Mouse (Mus musculus) NIH3T3 (cell line): Measurements from ENCODE around the gene D1Pas1.
A peak's percentile ranks its signal among the peaks of the same experiment; 100 is the strongest.

ENCODE experiments used
- DNase-seq: peaks from one replicate; pipeline ENCODE4 v3.0.0-alpha.2; 2012; ENCODE audit warnings: low read depth

The D1Pas1 gene

GRCm38 (mm10) chr1:186967201-186967812, at the start of gene D1Pas1:
D1Pas1 (plus strand) TSS chr1:186967416.
- no peak for DNase-seq

GRCm38 (mm10) chr1:186922489-186923370, 44.5 kb upstream of the D1Pas1 start:
- no peak for DNase-seq

- DNase-seq: no peak
These were observed 43.2 kb upstream of the D1Pas1 start for GRCm38 (mm10) chr1:186924027-186924426.

GRCm38 (mm10) chr1:186925411-186925810, 41.8 kb upstream of the D1Pas1 start:
- DNase-seq: peak; percentile 63

- peak; percentile 16 for DNase-seq
These were observed 40.8 kb upstream of the D1Pas1 start for GRCm38 (mm10) chr1:186926316-186926949.

- DNase-seq: no peak
These were observed 40.3 kb upstream of the D1Pas1 start for GRCm38 (mm10) chr1:186926950-186927316.

- no peak for DNase-seq
These were observed 39.7 kb upstream of the D1Pas1 start for GRCm38 (mm10) chr1:186927494-186927893.

GRCm38 (mm10) chr1:186930160-186930887, 36.9 kb upstream of the D1Pas1 start:
- DNase-seq: peak; percentile 42

- no peak for DNase-seq
These were observed 36.4 kb upstream of the D1Pas1 start for GRCm38 (mm10) chr1:186930888-186931233.

- DNase-seq: no peak
These were observed 33.0 kb upstream of the D1Pas1 start for GRCm38 (mm10) chr1:186934205-186934604.

GRCm38 (mm10) chr1:186952381-186952780, 14.8 kb upstream of the D1Pas1 start:
- no peak for DNase-seq

GRCm38 (mm10) chr1:186954591-186954990, 12.6 kb upstream of the D1Pas1 start:
- no peak for DNase-seq

GRCm38 (mm10) chr1:186959380-186959779, 7.8 kb upstream of the D1Pas1 start:
- DNase-seq: peak; percentile 30

- DNase-seq: no peak
These were observed 2.9 kb upstream of the D1Pas1 start for GRCm38 (mm10) chr1:186964143-186964875.

GRCm38 (mm10) chr1:186967926-186968325, 710 bp downstream of the D1Pas1 start:
- DNase-seq: no peak

GRCm38 (mm10) chr1:186976937-186977540, 9.8 kb downstream of the D1Pas1 start:
- DNase-seq: no peak

- DNase-seq: no peak
These were observed 10.6 kb downstream of the D1Pas1 start for GRCm38 (mm10) chr1:186977801-186978200.

GRCm38 (mm10) chr1:186979465-186979864, 12.2 kb downstream of the D1Pas1 start:
- DNase-seq: no peak

GRCm38 (mm10) chr1:186980503-186980902, 13.3 kb downstream of the D1Pas1 start:
- DNase-seq: no peak

GRCm38 (mm10) chr1:186985131-186985530, 17.9 kb downstream of the D1Pas1 start:
- DNase-seq: peak; percentile 21

- DNase-seq: no peak
These were observed 18.9 kb downstream of the D1Pas1 start for GRCm38 (mm10) chr1:186986086-186986485.
